Mouse (Mus musculus): ENCODE measurements around the gene Deaf1.

Gene Deaf1

DNA sequence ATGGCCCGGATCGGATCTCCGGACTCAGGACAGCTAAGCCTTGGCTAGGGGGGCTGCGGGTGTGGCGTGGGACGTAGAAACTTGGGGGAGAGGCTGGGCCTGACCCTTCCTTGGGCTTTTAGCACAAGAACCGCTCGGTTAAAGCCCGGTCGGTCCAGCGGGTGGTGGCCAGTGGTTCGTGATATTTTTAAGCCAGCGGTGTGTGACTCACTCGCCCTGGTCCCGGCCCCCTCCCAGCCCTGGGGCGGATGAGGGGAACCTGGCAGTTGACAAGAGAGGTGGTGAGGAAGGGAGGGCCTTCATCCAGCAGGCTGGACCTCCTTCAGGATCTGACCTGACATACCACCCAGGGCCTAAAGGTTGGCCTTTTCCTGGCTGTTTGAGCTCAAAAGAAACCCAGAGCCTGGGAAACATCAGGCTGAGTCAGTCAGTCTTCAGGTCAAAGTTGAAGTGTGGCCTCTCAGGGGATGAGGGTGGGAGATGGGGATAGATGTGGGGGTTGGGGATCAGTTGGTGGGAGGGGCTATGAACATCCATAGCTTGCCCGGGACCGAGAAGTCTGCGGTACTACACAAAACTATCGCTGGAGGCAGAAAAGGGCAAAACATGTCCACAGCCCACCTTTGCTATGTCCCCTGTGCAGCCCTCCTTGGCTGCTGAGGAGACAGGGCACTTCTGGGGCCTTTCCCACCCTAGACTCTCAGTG, 11.9 kb upstream of the Deaf1 start:
- peak; percentile 21 to 52 for DNase-seq

- peak; percentile 90 to 91 for DNase-seq
These were observed 11.2 kb upstream of the Deaf1 start, which contains the start of gene Eps8l2 for GRCm38 (mm10) chr7:141338576-141339131. Gene Eps8l2 (plus strand): TSS chr7:141338880.

DNA sequence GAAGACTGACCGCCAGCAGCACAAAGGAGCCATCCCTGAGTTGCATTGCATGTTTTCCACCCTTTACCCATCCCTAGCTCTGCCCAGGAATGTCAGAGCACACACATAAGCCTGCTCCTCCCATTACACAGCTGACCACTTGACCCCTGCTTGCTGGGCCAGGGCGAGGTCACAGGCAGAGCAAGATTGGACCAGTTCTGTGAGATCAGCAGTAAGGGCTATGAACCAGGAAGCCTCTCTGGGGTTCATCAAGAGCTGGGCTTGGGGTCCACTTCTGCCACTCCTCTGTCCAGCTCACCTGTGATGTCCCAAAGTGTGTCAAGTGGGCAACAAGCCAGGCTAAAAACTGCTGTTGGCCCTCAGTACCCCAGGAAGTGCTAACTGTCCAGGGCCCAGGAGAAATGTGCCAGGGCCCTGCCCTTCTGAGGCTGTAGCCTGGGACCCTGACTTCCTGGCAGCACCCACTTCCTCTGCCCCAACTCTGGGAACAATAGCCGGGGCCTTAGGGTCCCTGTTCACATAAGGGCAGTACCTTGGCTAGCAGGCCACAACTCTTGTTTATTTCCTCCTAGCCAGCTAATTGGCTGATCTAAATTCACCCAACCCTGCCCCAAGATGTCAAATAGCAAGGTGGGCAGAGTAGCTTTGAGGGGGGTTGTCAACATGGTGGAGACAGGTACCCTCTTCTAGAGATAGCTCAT, 10.4 kb upstream of the Deaf1 start:
- peak; percentile 57 to 65 for DNase-seq

- DNase-seq = no peak
These were observed 8.8 kb upstream of the Deaf1 start for GRCm38 (mm10) chr7:141336296-141336695.

DNA sequence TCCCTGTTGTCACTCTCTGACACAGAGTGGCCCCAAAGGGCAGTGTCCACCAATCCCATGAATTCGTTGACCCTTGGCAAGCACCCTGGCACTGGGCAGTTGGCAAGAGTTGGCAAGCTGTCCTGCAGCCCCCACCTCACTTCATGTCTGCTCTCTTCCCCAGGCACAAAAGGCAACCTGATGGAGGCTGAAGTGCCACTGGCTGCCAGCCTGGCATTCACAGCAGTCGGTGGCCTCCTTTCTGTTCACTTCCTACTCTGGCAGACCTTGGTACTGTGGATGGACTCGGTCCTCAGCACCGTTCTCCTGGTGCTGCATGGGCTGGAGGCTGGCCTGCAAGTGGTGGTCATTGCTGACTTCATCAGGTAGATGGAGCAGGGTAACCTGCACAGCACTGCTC, 8.2 kb upstream of the Deaf1 start:
- peak in 1 of 2 experiments; percentile 34 for DNase-seq

DNA sequence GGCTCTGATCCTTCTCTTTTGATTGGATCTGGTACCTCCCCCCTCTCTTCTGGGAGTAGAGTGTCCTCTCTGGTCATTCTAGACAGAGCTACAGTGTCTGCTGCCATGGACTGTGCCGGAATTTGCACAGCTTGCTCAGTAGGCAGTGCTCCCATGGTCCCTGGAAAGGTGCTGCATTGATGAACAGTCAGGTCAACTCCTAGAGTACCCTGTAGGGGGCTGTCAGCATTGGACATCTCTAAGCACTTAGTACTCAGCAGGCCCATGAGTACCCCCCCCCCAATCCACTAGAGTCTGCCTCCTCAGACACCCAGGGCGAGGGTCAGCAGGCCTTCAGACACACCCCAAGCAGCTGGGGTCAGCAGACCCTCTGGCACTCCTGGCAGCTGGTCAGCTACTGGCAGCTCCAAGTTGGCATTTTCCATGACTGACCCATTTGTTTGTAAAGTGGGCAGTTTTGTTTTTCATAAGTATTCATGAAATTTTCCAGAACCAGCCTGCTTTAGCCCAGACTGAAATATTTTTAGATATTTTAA, 7.6 kb upstream of the Deaf1 start:
- DNase-seq = no peak

DNA sequence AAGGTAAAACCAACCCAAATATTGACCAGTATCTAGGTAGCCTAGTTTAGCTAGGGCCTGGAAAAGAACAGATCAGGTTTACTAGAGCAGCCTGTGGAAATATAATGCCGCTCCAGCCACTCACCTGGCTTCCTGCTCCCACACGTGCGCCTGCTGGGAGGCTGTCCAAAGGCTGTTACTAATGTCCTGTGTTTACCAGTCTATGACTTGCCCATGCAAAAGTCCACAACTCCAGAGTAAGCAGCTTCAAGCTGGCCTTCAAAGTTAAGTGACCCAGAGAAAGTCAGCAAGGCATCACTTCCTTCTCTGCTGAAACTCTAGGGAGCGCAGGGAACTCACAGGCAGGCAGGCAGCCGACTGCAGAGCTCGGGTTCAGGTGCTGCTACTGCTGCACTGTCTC, 4.5 kb upstream of the Deaf1 start:
- DNase-seq = peak; percentile 84 to 92

DNA sequence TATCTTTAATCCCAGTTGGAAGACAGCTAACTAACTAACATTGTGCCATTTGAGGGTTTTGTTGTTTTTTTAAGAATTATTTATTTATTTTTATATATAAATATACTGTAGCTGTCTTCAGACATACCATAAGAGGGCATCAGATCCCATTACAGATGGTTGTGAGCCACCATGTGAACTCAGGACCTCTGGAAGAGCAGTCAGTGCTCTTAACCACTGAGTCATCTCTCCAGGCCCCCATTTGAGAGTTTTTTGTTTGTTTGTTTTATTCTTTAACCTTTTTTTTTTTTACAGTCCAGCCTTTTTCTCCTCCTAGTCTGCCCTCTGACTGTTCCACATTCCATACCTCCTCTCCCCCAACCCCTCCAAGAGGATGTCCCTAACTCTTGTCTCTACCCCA, 3.2 kb upstream of the Deaf1 start:
- DNase-seq = no peak

DNA sequence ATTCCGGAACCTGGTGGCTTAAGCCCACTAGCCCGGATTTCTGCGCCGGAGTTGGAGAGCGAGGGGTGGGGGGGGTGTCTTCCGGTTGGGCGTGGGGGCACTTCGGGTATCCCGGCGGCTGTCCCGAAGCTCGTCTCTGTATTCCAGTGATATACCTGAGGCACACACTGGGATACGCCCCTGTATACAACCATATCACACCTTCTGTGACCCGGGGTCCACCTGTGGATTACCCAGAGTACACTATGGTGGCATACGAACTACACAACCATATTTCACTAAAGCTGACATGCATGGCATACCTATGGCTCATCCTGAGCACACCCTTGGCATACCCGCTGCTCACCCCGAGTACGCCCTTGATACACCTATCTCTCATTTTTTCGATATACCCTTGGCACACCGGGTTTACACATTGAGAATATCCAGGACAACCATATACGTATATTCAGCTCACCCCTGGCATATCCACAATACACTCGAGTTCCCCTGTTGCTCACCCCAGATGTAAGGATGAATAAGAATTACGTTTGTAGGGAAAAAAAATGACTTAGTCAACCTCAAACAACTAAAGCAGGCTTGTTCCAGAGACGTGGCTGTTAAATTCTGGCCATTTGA, 992 bp upstream of the Deaf1 start:
- DNase-seq = peak in 1 of 2 experiments; percentile 19

DNA sequence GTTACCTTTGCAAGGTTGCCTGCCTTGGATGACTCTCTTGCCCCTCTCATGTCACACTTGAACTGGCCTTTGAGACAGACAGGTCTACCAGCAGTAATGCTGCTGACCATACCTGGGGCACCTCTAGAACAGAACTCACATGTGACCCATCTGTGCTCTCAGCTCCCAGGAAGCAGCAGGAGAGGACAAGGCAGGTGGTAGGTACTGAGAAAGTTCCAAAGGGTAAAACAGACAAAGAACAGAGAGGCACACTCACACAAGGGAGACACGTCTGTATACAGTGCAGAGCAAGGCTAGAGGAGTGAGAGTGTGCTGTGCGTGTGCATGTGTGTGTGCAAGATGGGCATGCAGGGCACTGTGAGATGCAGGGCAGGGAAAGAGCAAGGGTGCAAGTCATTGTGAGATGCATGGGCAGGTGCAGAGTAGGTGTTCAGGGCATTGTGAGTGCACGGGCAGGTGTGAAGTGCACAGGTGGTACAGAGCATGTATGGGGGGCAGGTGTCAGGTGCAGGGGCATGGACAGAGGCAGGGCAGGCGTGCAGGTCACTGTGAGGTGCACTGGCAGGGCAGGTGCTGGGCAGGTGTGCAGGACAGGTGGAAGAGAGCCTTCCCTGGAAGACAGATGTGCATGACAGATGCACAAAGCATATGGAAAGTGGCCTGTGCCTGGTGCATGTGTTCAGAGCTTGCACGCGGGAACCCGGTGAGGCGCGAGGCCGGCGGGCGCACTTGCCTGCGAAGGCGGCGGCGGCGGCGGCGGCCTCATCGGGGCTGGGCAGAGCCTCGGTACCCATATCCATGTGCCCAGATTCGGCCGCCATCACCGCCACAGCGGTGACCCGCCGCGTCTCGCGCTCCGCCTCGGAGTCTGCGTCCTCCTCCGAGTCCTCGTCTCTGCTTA, 694 bp downstream of the Deaf1 start:
- DNase-seq = no peak

DNA sequence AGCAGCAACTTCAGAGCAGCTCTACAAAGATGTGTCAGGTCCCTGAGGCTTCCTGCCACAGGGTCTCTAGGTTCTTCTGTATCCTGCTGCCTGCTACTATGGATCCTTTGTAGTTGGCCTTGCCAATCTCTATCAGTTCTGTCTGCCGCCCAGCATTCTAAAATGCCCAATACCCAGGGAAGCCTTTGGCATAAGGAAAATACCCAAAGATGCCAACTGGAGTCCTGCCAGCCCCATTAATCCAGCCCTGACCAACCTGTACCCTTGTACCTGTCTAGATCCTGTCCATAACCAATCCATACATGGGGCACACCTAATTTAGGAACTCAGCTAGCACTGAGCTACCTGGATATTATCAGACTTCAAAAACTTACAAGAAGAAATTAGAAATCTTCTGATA, 2.8 kb downstream of the Deaf1 start:
- DNase-seq = peak; percentile 51 to 61

GRCm38 (mm10) chr7:141319446-141319845, 8.0 kb downstream of the Deaf1 start:
- no peak for DNase-seq

GRCm38 (mm10) chr7:141317619-141318132, 9.8 kb downstream of the Deaf1 start:
- peak in 1 of 2 experiments; percentile 50 for DNase-seq

GRCm38 (mm10) chr7:141315974-141316373, 11.5 kb downstream of the Deaf1 start:
- DNase-seq = peak; percentile 87 to 88

- no peak for DNase-seq
These were observed 12.4 kb downstream of the Deaf1 start for GRCm38 (mm10) chr7:141315076-141315475.

DNA sequence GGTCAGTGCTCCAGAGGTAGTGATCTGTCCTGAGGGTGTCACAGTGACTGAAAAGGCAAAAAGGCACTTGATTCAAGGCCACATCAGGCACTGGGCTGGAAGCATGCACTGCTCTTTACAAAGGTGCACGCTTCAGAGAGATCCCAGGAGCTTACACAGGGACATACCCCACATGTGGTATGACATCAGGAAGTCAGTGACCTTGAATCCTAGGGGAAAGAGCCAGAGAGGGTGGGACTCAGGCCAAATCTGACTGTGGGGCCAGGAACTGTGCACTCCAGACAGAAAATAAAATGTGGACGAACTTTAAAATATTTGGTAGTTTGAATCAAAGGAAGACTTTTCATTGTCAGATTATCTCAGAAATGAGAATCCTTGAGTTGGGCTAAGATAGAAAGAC, 13.1 kb downstream of the Deaf1 start:
- no peak for DNase-seq

GRCm38 (mm10) chr7:141304537-141304936, 23.0 kb downstream of the Deaf1 start:
- DNase-seq = no peak

DNA sequence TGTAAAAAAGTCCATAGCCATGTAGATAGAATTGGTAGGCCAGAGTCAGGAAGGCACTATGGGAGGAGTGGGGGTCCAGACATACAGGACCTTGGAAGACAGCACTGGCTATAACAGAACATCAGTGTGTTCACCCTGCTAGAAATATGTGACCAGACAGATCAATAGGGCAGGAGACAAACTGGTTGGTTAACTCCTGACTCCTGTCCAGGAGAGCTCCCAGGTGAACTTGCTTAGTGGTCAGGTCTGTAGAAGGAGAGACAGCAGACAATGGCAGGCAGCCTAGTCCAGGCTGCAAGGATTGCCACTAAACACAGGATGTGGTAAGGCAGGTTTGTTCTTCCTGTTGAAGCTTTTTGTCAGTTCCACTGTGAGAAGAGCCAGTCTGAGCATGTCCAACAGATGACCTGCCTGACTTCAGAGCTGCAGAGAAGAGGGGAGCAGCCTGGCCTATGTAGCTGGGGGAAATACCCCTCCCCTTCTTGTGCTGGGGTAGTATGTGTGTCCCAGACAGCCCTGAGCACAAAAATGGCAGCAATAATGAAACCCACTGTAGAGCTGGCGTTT, 24.7 kb downstream of the Deaf1 start:
- no peak for DNase-seq

DNA sequence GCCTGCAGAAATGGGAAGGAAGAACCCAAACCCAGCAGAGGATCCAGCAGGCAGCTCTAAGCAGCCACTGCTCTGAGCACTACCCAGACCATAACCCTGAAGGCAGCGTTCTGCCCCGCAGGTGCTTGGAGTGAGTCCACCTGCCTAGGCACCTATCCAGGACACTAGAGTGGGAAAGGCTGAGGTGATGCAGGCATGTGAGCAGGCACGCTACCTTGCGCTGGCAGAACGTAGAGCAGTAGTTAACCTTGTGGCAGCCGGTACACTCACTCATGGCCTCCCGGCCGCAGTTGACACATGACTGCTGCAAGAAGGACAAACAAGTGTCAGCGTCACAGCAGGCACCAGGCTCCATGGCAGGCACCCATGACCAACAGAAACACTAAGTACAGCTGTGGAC, 26.1 kb downstream of the Deaf1 start:
- peak in 1 of 2 experiments; percentile 66 for DNase-seq

DNA sequence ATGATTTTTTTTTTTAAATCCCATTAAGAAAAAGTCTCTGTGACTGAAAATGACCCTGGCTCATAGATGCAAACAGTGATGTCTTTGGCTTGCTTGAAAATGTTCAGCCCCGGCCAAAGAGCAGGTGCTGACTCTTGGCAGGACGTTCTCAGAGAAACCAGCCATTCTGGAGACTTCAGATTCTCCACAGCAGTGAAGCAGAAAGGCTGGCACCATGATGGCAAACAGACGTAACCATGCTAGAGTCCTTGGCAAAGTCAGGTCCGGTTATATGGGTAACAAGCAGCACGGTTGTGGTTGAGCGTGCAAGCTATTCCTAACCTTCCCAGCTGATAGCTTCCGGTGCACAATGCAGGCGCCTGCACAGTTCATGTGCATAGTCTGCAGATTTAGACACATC, 28.3 kb downstream of the Deaf1 start:
- DNase-seq = no peak

- no peak for DNase-seq
These were observed 29.4 kb downstream of the Deaf1 start for GRCm38 (mm10) chr7:141297926-141298650.

All from kidney, postnatal 36 days (tissue).